33 mouse cellular contexts compared by ENCODE assay signal in the genomic region with DNA sequence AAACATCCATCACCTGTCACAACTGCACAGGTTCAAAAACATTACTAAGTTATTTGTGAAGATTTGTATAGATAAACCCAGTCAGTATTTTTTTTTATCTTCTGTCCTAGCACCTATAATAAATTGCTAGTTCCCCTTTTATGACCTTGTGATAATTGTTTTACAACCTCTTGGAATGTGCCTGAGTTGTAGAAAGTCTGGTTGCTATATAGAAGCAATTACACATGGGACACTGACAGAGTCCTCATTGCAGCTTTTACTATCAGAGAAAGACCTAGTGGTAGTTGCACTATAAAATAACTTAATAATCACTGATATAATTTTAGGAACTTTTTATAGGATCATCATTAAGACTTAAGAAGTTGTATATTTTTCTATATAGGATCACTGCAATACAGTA.
"Had no signal": no experiment of that assay in that cellular context is flagged by ENCODE, and none has a peak within 500 bp of the region (broad histone marks: within the 10 kb centered on the region; RNA-seq: fewer than 3 reads in every experiment).

No protein-coding gene starts in this region.

- H3K4me3 ChIP-seq: heart, adult 2 months; heart, embryonic 10.5 days; heart, embryonic 12.5 days; heart, embryonic 13.5 days; heart, embryonic 15.5 days; hindbrain, embryonic 10.5 days; hindbrain, embryonic 12.5 days; hindbrain, embryonic 13.5 days; hindbrain, embryonic 15.5 days; kidney, embryonic 15.5 days; layer of hippocampus, adult 2 months; left cerebral cortex, adult 2 months had no signal

- DNase-seq: heart, adult 2 months; heart, postnatal 10 days; heart, postnatal 14 days; heart, postnatal 4 days; kidney, adult 11 months; kidney, adult 18-20 months; kidney, adult 2 months; kidney, adult 8-10 months; kidney, adult 9 months; kidney, postnatal 10 days; kidney, postnatal 14 days; kidney, postnatal 25 days; kidney, postnatal 36 days; kidney, postnatal 4 days; layer of hippocampus, adult 9-11 months; layer of hippocampus, postnatal 36 days had no signal

- H3K4me2 ChIP-seq: heart, embryonic 11.5 days; heart, embryonic 12.5 days; heart, embryonic 13.5 days; heart, embryonic 15.5 days; hindbrain, embryonic 12.5 days; hindbrain, embryonic 13.5 days; hindbrain, embryonic 14.5 days; hindbrain, embryonic 15.5 days; kidney, embryonic 15.5 days had no signal

- H3K4me1 ChIP-seq: heart, embryonic 10.5 days; heart, embryonic 12.5 days; heart, embryonic 13.5 days; heart, embryonic 15.5 days; hindbrain, embryonic 10.5 days; hindbrain, embryonic 12.5 days; hindbrain, embryonic 13.5 days; hindbrain, embryonic 15.5 days; kidney, embryonic 15.5 days had no signal

- H3K9ac ChIP-seq: heart, embryonic 12.5 days; heart, embryonic 13.5 days; heart, embryonic 15.5 days; hindbrain, embryonic 12.5 days; hindbrain, embryonic 13.5 days; hindbrain, embryonic 14.5 days; hindbrain, embryonic 15.5 days; kidney, embryonic 15.5 days had no signal

- H3K36me3 ChIP-seq: heart, embryonic 10.5 days; heart, embryonic 12.5 days; heart, embryonic 13.5 days; heart, embryonic 15.5 days; hindbrain, embryonic 10.5 days; hindbrain, embryonic 12.5 days; hindbrain, embryonic 13.5 days; hindbrain, embryonic 15.5 days; kidney, embryonic 15.5 days had no signal

- H3K27ac ChIP-seq: heart, adult 2 months; heart, embryonic 10.5 days; heart, embryonic 13.5 days; heart, embryonic 15.5 days; hindbrain, embryonic 10.5 days; hindbrain, embryonic 12.5 days; hindbrain, embryonic 13.5 days; hindbrain, embryonic 14.5 days; hindbrain, embryonic 15.5 days; hindbrain, postnatal 0 days; kidney, embryonic 15.5 days; kidney, postnatal 0 days; layer of hippocampus, adult 2 months; left cerebral cortex, adult 2 months had no signal

- ATAC-seq: hindbrain, embryonic 16.5 days; hindbrain, postnatal 0 days; inflammation-experienced regulatory T-cells, adult 6 months had no signal

- H3K9me3 ChIP-seq: heart, embryonic 10.5 days; heart, embryonic 12.5 days; heart, embryonic 13.5 days; heart, embryonic 15.5 days; hindbrain, embryonic 10.5 days; hindbrain, embryonic 12.5 days; hindbrain, embryonic 13.5 days; hindbrain, embryonic 15.5 days; kidney, embryonic 15.5 days had no signal

- H3K27me3 ChIP-seq: heart, embryonic 12.5 days; heart, embryonic 13.5 days; heart, embryonic 15.5 days; hindbrain, embryonic 12.5 days; hindbrain, embryonic 13.5 days; hindbrain, embryonic 15.5 days; kidney, embryonic 15.5 days had no signal
